Mouse (Mus musculus) liver, adult 2 months (tissue): ENCODE data around the gene Car4.

ENCODE experiments used
- CTCF ChIP-seq: fragments of 200-500 bp; IDR thresholded peaks from 2 replicates; pipeline ENCODE4 v1.5.1; 2011; ENCODE audit warnings: low read depth, low read length, control low read depth
- POLR2A ChIP-seq: fragments of 200-500 bp; IDR thresholded peaks from 2 replicates; pipeline ENCODE4 v1.6.1; 2011; ENCODE audit warnings: low read length, control low read depth; ENCODE audit not compliant: insufficient read depth; ENCODE audit errors: extremely low read depth

DNA sequence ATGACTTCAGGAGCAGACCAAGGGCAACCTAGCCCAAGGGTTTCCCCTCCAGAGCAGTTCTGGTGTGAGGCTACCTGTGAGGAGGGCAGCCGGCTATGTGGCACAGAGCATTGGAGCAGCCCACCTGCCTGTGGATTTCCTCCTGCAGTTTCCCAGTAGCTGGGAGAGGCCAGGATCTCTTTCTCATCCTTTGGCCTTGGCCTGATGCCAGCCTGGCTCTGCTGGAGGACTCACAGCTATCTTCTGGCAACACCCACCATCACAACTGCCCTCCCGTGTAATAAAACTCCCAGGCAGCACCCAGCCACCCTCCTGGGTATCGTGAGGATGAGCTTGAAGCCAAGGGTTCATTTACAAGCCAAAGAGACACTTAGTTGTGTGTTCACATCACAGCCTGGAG, 14.5 kb downstream of the Car4 start:
- TF ChIP-seq CTCF (no peak), POLR2A (no peak)
